Mouse (Mus musculus) left cerebral cortex, adult 11 months (tissue): Measurements from ENCODE around the gene Scyl1.

Source experiments
- DNase-seq: peaks from one replicate; pipeline ENCODE4 v3.0.0; 2022; ENCODE audit warnings: low spot score

Gene Scyl1

GRCm38 (mm10) chr19:5787920-5788319, 16.7 kb upstream of the Scyl1 start:
- DNase-seq, result no peak

GRCm38 (mm10) chr19:5787128-5787635, 16.0 kb upstream of the Scyl1 start:
- DNase-seq, result peak; percentile 82

GRCm38 (mm10) chr19:5786441-5787114, 15.4 kb upstream of the Scyl1 start:
- no peak for DNase-seq

- DNase-seq, result no peak
Observed at GRCm38 (mm10) chr19:5784958-5785577, 13.8 kb upstream of the Scyl1 start.

- DNase-seq, result no peak
Observed at GRCm38 (mm10) chr19:5782121-5782520, 10.9 kb upstream of the Scyl1 start.

- no peak for DNase-seq
Observed at GRCm38 (mm10) chr19:5781532-5781931, 10.3 kb upstream of the Scyl1 start.

- DNase-seq, result no peak
Observed at GRCm38 (mm10) chr19:5780203-5780602, 9.0 kb upstream of the Scyl1 start.

- DNase-seq, result no peak
Observed at GRCm38 (mm10) chr19:5778312-5778711, 7.1 kb upstream of the Scyl1 start.

- no peak for DNase-seq
Observed at GRCm38 (mm10) chr19:5777387-5778032, 6.3 kb upstream of the Scyl1 start.

GRCm38 (mm10) chr19:5770311-5770710, 908 bp downstream of the Scyl1 start:
- DNase-seq, result no peak

- no peak for DNase-seq
Observed at GRCm38 (mm10) chr19:5767271-5767670, 3.9 kb downstream of the Scyl1 start.

- no peak for DNase-seq
Observed at GRCm38 (mm10) chr19:5763163-5763562, 8.1 kb downstream of the Scyl1 start.

GRCm38 (mm10) chr19:5758878-5759403, 12.3 kb downstream of the Scyl1 start:
- DNase-seq, result no peak

- DNase-seq, result no peak
Observed at GRCm38 (mm10) chr19:5756991-5757636, 14.1 kb downstream of the Scyl1 start.

GRCm38 (mm10) chr19:5756321-5756985, 14.8 kb downstream of the Scyl1 start:
- peak; percentile 78 for DNase-seq

GRCm38 (mm10) chr19:5751742-5752141, 19.5 kb downstream of the Scyl1 start:
- no peak for DNase-seq

- DNase-seq, result no peak
Observed at GRCm38 (mm10) chr19:5750951-5751350, 20.3 kb downstream of the Scyl1 start.

- DNase-seq, result no peak
Observed at GRCm38 (mm10) chr19:5749476-5749875, 21.7 kb downstream of the Scyl1 start.

- no peak for DNase-seq
Observed at GRCm38 (mm10) chr19:5746907-5747363, 24.3 kb downstream of the Scyl1 start.

- DNase-seq, result no peak
Observed at GRCm38 (mm10) chr19:5745756-5746710, 25.2 kb downstream of the Scyl1 start.

- no peak for DNase-seq
Observed at GRCm38 (mm10) chr19:5743576-5743975, 27.6 kb downstream of the Scyl1 start.
